Mouse (Mus musculus): ENCODE data around the gene Zbtb17. TPM values are rescaled to one million over a fixed set of nuclear protein-coding genes. Genes with fewer than 3 reads are reported as not detected.

Zbtb17 gene
- 51.1 and 51.6 TPM in 2 replicates for polyA plus RNA-seq (2012; rRNA removed)

GRCm38 (mm10) chr4:141444451-141445327 lies at the start of gene Zbtb17:
Zbtb17 (plus strand) TSS chr4:141444654.

GRCm38 (mm10) chr4:141398545-141398944 lies 45.9 kb upstream of the Zbtb17 start, which contains the start of gene Clcnka:
Clcnka (minus strand) TSS chr4:141398724.

DNA sequence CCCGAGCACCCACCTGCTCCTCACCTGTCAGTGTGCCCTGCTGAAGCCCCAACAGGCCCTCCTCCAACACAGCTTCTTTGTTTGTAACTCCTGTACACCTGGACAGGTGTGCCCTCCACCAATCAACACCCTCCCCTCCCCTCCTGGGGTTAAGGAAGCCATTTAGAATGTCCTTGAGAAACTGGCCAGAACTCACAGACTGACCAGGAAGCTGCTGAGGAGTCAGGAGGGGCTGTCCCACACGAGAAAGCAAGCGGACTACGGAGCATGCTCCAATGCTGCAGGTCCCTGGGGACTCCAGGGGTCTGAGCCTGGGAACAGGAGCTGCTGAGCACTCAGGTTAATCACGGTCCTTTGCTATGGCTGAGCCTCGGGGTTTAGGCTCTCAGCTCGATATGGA lies 28.5 kb upstream of the Zbtb17 start, which contains the start of gene Clcnkb:
Clcnkb (minus strand) TSS at position 91 of the 400 bp plus-strand sequence.

GRCm38 (mm10) chr4:141420192-141420829 lies 24.1 kb upstream of the Zbtb17 start, which contains the start of gene Hspb7:
Hspb7 (plus strand) TSS chr4:141420779.

GRCm38 (mm10) chr4:141435974-141436373 lies 8.5 kb upstream of the Zbtb17 start, which contains the start of gene Srarp:
Srarp (minus strand) TSS chr4:141436105.

Other genes with a start within 250 kb of the Zbtb17 start
- 5.0 and 5.1 TPM in 2 replicates for gene Rsg1, start 230.7 kb upstream of the Zbtb17 start, polyA plus RNA-seq (2012; rRNA removed)
- gene Arhgef19, start 205.2 kb upstream of the Zbtb17 start, polyA plus RNA-seq (2012; rRNA removed): 0.80 and 1.3 TPM in 2 replicates
- gene Epha2, start 143.4 kb upstream of the Zbtb17 start, polyA plus RNA-seq (2012; rRNA removed): 2.2 and 2.3 TPM in 2 replicates
- 44.2 and 47.9 TPM in 2 replicates for gene Fam131c, start 76.4 kb upstream of the Zbtb17 start, polyA plus RNA-seq (2012; rRNA removed)
- 0.08 and 0.11 TPM in 2 replicates for gene Clcnka, start 45.9 kb upstream of the Zbtb17 start, polyA plus RNA-seq (2012; rRNA removed)
- gene Clcnkb, start 28.6 kb upstream of the Zbtb17 start, polyA plus RNA-seq (2012; rRNA removed): 0.03 and 0.19 TPM in 2 replicates
- gene Hspb7, start 23.9 kb upstream of the Zbtb17 start, polyA plus RNA-seq (2012; rRNA removed): 0.58 and 1.4 TPM in 2 replicates
- 4.1 TPM in 2 replicates for gene Srarp, start 8.5 kb upstream of the Zbtb17 start, polyA plus RNA-seq (2012; rRNA removed)
- 8.9 and 11.6 TPM in 2 replicates for gene Spen, start 93.9 kb downstream of the Zbtb17 start, polyA plus RNA-seq (2012; rRNA removed)
- gene Fblim1, start 161.4 kb downstream of the Zbtb17 start, polyA plus RNA-seq (2012; rRNA removed): 29.3 and 29.4 TPM in 2 replicates
- gene Tmem82, start 174.0 kb downstream of the Zbtb17 start, polyA plus RNA-seq (2012; rRNA removed): 0.26 and 0.36 TPM in 2 replicates
- 1.1 and 1.4 TPM in 2 replicates for gene Slc25a34, start 179.2 kb downstream of the Zbtb17 start, polyA plus RNA-seq (2012; rRNA removed)
- gene Plekhm2, start 220.2 kb downstream of the Zbtb17 start, polyA plus RNA-seq (2012; rRNA removed): 42.8 and 52.9 TPM in 2 replicates
- 3.6 and 5.8 TPM in 2 replicates for gene Rsc1a1, start 240.9 kb downstream of the Zbtb17 start, polyA plus RNA-seq (2012; rRNA removed)

Measured in central nervous system, embryonic 18 days (tissue).